Mouse (Mus musculus) liver, embryonic 14.5 days (tissue): ENCODE results near the gene Vwa1. TPM values are rescaled to one million over a fixed set of nuclear protein-coding genes. Genes with fewer than 3 reads are reported as not detected.

Experiments
- ATAC-seq: fragments of 200-750 bp; cut with Nextera tagmentation; 2 replicates; pipeline ENCODE4 v1.8.0; 2017; ENCODE audit warnings: moderate number of reproducible peaks, mild to moderate bottlenecking, moderate library complexity; ENCODE audit not compliant: insufficient read depth
- DNase-seq, 3 experiments: peaks; one replicate each; pipeline ENCODE4 v3.0.0-alpha.2; 2012 to 2013; ENCODE audit warnings: low read depth in 3 of 3, low spot score in 3 of 3
- H3K27ac ChIP-seq: fragments of 300-500 bp; sonication (generic); 2 replicates; pipeline ENCODE4 v1.5.1; 2014; ENCODE audit warnings: moderate library complexity, mild to moderate bottlenecking, control low read depth, inconsistent platforms
- H3K27me3 ChIP-seq: fragments of 300-500 bp; sonication (generic); 2 replicates; pipeline ENCODE4 v1.6.1; 2014; ENCODE audit warnings: mild to moderate bottlenecking, low read length, moderate library complexity; ENCODE audit not compliant: control insufficient read depth, insufficient read depth
- H3K36me3 ChIP-seq: fragments of 300-500 bp; sonication (generic); replicated peaks from 2 replicates; pipeline ENCODE4 v1.6.1; 2014; ENCODE audit warnings: low read depth; ENCODE audit not compliant: control insufficient read depth, insufficient read depth
- H3K4me1 ChIP-seq, 2 experiments: fragments of 200-500 bp in 1 of 2; fragments of 300-500 bp in 1 of 2; sonication (generic) in 1 of 2; replicated peaks; 2 replicates each; pipeline ENCODE4 v1.6.1; 2012 to 2014; ENCODE audit warnings: antibody characterized with exemption in 1 of 2, inconsistent platforms in 1 of 2, low read length in 1 of 2; ENCODE audit not compliant: control insufficient read depth in 2 of 2, insufficient read depth in 2 of 2
- H3K4me2 ChIP-seq: fragments of 300-500 bp; sonication (generic); 2 replicates; pipeline ENCODE4 v1.6.1; 2014; ENCODE audit warnings: low read depth, mild to moderate bottlenecking, control low read depth, moderate library complexity
- H3K4me3 ChIP-seq, 2 experiments: fragments of 200-500 bp in 1 of 2; fragments of 300-500 bp in 1 of 2; sonication (generic) in 1 of 2; 2 replicates each; pipeline ENCODE4 v1.5.1; 2012 to 2014; ENCODE audit warnings: low read depth in 2 of 2, low read length in 2 of 2, mild to moderate bottlenecking in 2 of 2, control low read depth in 1 of 2, inconsistent platforms in 1 of 2, moderate library complexity in 1 of 2; ENCODE audit not compliant: insufficient read depth in 1 of 2
- H3K9ac ChIP-seq: fragments of 300-500 bp; sonication (generic); replicated peaks from 2 replicates; pipeline ENCODE4 v1.6.1; 2014; ENCODE audit warnings: mild to moderate bottlenecking, control low read depth, moderate library complexity
- H3K9me3 ChIP-seq: fragments of 300-500 bp; sonication (generic); 2 replicates; pipeline ENCODE4 v1.6.1; 2016; ENCODE audit warnings: low read length, mixed read lengths; ENCODE audit not compliant: control insufficient read depth
- CTCF ChIP-seq: IDR thresholded peaks from 2 replicates; pipeline ENCODE4 v1.5.1; 2016; ENCODE audit warnings: antibody characterized with exemption, low read depth, control low read depth
- EP300 ChIP-seq: IDR thresholded peaks from 2 replicates; pipeline ENCODE4 v1.6.1; 2016; ENCODE audit warnings: antibody characterized with exemption, low read depth
- WGBS: fragments of 180-500 bp; shearing (Covaris S2); extraction: QIAGEN DNeasy Blood & Tissue Kit; methylation state at CpG from one replicate; pipeline ENCODE4 v1.1.7; 2014; ENCODE audit not compliant: insufficient replicate concordance; 5-methylcytosine and 5-hydroxymethylcytosine counted together
- polyA plus RNA-seq, 2 experiments: library from polyadenylated mRNA; depleted of rRNA in 1 of 2; stranded (reverse) in 1 of 2; unstranded in 1 of 2; fragments of >200 nt; fragmentation: Nextera tagmentation in 1 of 2; extraction: Ambion mirVana in 1 of 2; gene quantifications; 2 replicates each; pipeline versions ENCODE4 v1.2.1 to v1.2.3; 2012 to 2014

Gene Vwa1
- polyA plus RNA-seq (2012; rRNA removed) = 0.13 and 0.15 TPM in 2 replicates
- 0.14 and 0.19 TPM in 2 replicates for polyA plus RNA-seq (2014; fragmentation: Nextera tagmentation; extraction: Ambion mirVana)

- H3K4me3 ChIP-seq = peak within 1 kb of the TSS in 1 of 2 experiments; percentile 21; a peak in 2 of 4 replicates
- peaks cover 0 to 4% of the 10 kb centered on the region in 2 experiments; a peak in 1 of 4 replicates for H3K4me1 ChIP-seq
- 2% methylated on average over 35 of the region's 35 CpGs for WGBS
- no peaks in the 10 kb centered on the region for H3K36me3 ChIP-seq
- no peak within 1 kb of the TSS for H3K27ac ChIP-seq
- no peak within 1 kb of the TSS for H3K9ac ChIP-seq
- peak within 1 kb of the TSS; percentile 60 for H3K4me2 ChIP-seq
- no peaks in the 10 kb centered on the region for H3K9me3 ChIP-seq
- ATAC-seq (peak; percentile 60), DNase-seq (peak in 1 of 3 experiments; percentile 64)
- peaks cover 26% of the 10 kb centered on the region for H3K27me3 ChIP-seq
- TF ChIP-seq EP300 (no peak), CTCF (peak; percentile 19; the same call in 1 of the 2 replicates)
Observed at GRCm38 (mm10) chr4:155774280-155774754, at the start of gene Vwa1. Vwa1 (minus strand) TSS chr4:155774698.

- Histone ChIP-seq H3K27me3 (no peaks in the 10 kb centered on the region), H3K4me2 (no peak overlapping the region), H3K27ac (no peak overlapping the region), H3K4me1 (no peaks in the 10 kb centered on the region), H3K4me3 (no peak overlapping the region), H3K9me3 (no peaks in the 10 kb centered on the region), H3K36me3 (peaks cover 86% of the 10 kb centered on the region), H3K9ac (no peak overlapping the region)
- WGBS = 95% methylated on average over 16 of the region's 16 CpGs
- DNase-seq (no peak), ATAC-seq (no peak)
- TF ChIP-seq CTCF (no peak), EP300 (no peak)
Observed at GRCm38 (mm10) chr4:155823443-155823842, 48.9 kb upstream of the Vwa1 start.

GRCm38 (mm10) chr4:155821025-155821424 lies 46.5 kb upstream of the Vwa1 start:
- H3K4me1 ChIP-seq = no peaks in the 10 kb centered on the region
- H3K9me3 ChIP-seq = no peaks in the 10 kb centered on the region
- DNase-seq (no peak), ATAC-seq (no peak)
- H3K9ac ChIP-seq = no peak overlapping the region
- no peak overlapping the region for H3K4me3 ChIP-seq
- peaks cover 90% of the 10 kb centered on the region for H3K36me3 ChIP-seq
- WGBS = 78% methylated on average over 7 of the region's 7 CpGs
- H3K4me2 ChIP-seq = no peak overlapping the region
- no peak overlapping the region for H3K27ac ChIP-seq
- TF ChIP-seq EP300 = no peak
- TF ChIP-seq CTCF = peak; percentile 48
- no peaks in the 10 kb centered on the region for H3K27me3 ChIP-seq

- TF ChIP-seq EP300 = no peak
- no peak for TF ChIP-seq CTCF
- Histone ChIP-seq H3K4me3 (no peak overlapping the region), H3K9me3 (no peaks in the 10 kb centered on the region), H3K9ac (no peak overlapping the region), H3K27me3 (no peaks in the 10 kb centered on the region), H3K4me1 (peaks cover 10 to 11% of the 10 kb centered on the region in 2 experiments), H3K36me3 (peaks cover 85% of the 10 kb centered on the region), H3K27ac (no peak overlapping the region), H3K4me2 (no peak overlapping the region)
- DNase-seq = no peak
- no peak for ATAC-seq
- WGBS = 77% methylated on average over 4 of the region's 4 CpGs
Observed at GRCm38 (mm10) chr4:155817533-155817932, 43.0 kb upstream of the Vwa1 start.

- peak overlapping the region; percentile 43 for H3K27ac ChIP-seq
- no peaks in the 10 kb centered on the region for H3K27me3 ChIP-seq
- peaks cover 69% of the 10 kb centered on the region for H3K36me3 ChIP-seq
- TF ChIP-seq CTCF (no peak), EP300 (no peak)
- H3K4me1 ChIP-seq = peaks cover 14 to 19% of the 10 kb centered on the region in 2 experiments
- no peaks in the 10 kb centered on the region for H3K9me3 ChIP-seq
- H3K9ac ChIP-seq = peak overlapping the region; percentile 96
- peak overlapping the region; percentile 84 to 97 for H3K4me3 ChIP-seq
- WGBS = under 1% methylated on average over 49 of the region's 49 CpGs
- H3K4me2 ChIP-seq = peak overlapping the region; percentile 89
- DNase-seq (no peak), ATAC-seq (peak; percentile 51)
Observed at GRCm38 (mm10) chr4:155812665-155813181, 38.2 kb upstream of the Vwa1 start.
